Mouse (Mus musculus): ENCODE measurements around the gene Styxl1. TPM values are rescaled to one million over a fixed set of nuclear protein-coding genes. Genes with fewer than 3 reads are reported as not detected.

Styxl1 gene
- total RNA-seq (2015) (not detected in 2 replicates), total RNA-seq (2017) (not detected in 2 replicates)

GRCm38 (mm10) chr5:135777796-135778470, at the start of gene Styxl1:
Gene Styxl1, minus strand, starts transcription at chr5:135778385.
- ATAC-seq (replicated peaks; ENCODE audit: poor library complexity): no peak

GRCm38 (mm10) chr5:135826225-135826624, 48.0 kb upstream of the Styxl1 start:
- no peak for ATAC-seq (replicated peaks; ENCODE audit: poor library complexity)

- no peak for ATAC-seq (replicated peaks; ENCODE audit: poor library complexity)
Measured at GRCm38 (mm10) chr5:135824517-135824916, 46.3 kb upstream of the Styxl1 start.

- no peak for ATAC-seq (replicated peaks; ENCODE audit: poor library complexity)
Measured at GRCm38 (mm10) chr5:135822316-135822944, 44.2 kb upstream of the Styxl1 start.

DNA sequence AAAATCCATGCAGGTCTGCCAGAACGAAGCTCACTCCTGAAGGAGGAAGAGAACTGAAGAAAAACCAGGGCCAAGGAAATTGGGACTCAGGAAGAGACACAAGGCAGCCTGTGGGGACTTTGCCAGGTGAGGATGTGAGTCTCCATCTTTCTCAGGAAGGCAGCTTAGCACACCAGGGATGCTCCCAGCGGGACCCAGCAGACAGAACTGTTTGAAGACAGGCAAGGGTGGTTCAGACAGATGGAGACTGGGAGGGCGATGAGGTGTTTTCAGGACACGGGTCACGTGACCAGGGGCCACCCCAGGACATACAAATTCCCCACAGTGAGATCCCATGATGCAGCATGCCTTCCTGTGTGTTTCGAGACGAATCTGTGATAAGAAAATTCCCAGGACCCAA, 40.3 kb upstream of the Styxl1 start:
- ATAC-seq (replicated peaks; ENCODE audit: poor library complexity): no peak

- ATAC-seq (replicated peaks; ENCODE audit: poor library complexity): no peak
Measured at GRCm38 (mm10) chr5:135812991-135813390, 34.8 kb upstream of the Styxl1 start.

DNA sequence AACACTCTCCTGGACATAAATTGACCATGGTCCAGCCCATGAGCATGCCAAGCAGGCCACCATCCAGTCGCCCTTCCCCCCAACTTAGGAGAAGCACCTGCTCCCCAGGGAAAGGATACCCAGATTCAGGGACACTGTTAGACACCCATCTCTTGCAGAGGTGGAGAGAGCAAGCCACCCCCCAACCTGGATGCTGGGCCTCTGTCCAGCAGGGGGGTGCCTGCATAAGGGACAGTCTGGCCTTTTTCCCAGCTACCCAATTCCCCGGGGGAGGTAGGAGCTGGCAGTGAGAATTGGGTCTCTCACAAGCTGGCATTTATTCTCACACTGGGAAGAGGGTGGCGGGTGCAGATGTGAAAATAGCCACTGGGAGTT, 29.1 kb upstream of the Styxl1 start:
- ATAC-seq (replicated peaks; ENCODE audit: poor library complexity): no peak

DNA sequence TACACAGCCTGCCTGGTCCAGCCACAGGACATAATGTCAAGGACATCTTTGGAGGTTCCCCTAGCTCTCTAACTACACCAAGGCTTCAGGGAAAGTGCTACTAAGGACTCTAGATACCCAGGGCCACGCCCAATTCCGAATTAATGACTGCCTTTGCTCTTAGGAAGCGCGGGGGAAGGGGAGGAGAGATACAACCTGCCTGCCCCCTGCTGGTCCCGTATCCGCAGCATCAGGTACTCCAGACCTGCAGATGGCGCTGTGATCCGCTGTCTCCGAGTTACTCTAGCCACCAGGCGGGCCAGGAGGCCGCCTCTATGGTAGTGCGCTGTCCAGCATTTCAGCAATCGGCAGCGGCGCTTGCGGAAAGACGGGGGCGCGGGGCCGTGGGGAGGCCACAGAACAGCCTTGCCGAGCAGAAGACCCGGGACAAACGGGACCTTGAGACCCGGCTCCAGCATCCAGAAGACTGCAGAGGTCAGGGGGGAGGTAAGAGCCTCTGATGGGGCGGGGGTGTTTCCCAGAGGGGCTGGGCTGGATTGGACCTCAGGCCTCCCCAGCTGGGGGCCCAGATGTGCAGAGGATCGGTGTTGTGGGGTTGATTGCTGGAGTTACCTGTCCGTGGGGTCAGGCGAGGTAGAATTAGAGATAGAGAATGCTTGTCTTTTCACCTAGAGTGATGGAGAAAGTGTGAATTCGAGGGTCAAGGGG, 28.5 kb upstream of the Styxl1 start, which contains the start of gene Srrm3:
Srrm3 (plus strand) TSS at position 336 of the 708 bp plus-strand sequence.
- ATAC-seq (replicated peaks; ENCODE audit: poor library complexity): peak; percentile 100

DNA sequence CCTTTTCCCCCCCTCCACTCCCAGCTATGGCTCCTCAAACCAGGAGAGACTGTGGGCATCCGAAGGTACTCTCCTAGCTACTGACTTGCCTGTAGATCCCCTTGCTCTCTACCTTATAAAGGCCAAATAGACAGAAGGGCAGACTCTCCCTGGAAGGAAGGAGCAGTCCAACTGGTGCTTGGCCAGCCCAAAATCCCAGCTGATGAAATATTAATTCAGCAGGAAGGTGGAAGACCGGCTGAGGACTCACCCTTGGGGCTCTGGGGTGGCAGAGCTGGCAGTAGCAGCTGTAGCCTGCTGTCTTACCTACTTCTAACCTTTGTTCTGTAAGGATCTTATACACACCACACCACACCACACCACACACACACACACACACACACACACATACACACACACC, 26.6 kb upstream of the Styxl1 start:
- ATAC-seq (replicated peaks; ENCODE audit: poor library complexity): no peak

GRCm38 (mm10) chr5:135803676-135804075, 25.5 kb upstream of the Styxl1 start:
- ATAC-seq (replicated peaks; ENCODE audit: poor library complexity): no peak

DNA sequence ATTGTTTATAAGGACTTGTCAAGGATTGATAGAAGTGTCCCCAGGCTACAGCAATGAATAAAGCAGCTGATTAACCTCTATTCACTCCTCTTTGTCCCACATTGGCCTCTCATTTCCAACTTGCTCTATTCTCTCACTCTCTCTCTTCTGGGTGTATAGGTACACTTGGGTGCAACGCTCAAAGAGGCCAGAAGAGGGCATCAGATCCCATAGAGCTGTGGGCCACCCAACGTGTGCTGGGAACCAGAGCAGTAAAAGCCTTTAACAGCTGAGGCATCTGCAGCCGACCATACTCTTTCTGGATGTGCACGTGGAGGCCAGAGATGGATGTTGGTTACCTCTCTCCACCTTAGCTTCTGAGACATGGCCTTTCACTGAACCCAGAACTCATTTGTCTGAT, 24.9 kb upstream of the Styxl1 start:
- no peak for ATAC-seq (replicated peaks; ENCODE audit: poor library complexity)

DNA sequence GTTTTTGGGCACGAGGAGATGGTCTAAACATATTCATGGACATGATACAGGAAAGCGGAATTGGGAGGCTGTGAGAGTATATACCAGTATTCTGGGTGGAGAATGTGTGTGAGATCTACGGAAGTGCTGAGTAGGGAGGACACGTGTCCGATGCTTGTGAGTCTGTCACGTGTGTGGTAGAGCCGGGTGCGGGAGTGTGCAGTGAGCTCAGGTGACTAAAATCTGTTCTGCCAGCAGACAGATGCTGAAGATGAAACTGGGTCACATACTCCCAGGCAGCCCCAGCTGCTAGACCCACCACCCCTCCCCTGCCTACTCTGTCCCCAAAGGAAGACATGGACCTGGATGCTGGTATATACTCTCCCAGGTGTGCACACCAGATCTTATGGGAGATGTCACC, 24.5 kb upstream of the Styxl1 start:
- no peak for ATAC-seq (replicated peaks; ENCODE audit: poor library complexity)

DNA sequence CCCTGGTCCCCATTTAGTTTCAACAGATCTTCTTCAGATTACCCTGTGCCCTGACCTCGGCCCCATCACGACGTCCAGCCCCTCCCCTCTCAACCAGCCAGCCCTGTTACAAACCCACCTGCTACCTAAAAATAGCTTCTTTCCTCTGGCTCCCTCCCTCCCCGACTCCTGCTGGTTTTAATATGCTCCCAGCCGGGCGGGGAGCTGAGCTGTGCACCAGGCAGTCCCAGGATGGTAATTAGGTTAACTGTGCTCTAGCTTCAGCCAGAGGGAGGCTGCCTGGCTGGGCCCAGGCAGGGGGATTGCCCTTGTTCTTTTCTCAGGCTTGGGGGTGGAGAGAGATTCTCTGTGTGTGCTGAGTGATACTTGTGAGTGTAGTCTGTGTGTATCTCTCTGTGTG, 22.7 kb upstream of the Styxl1 start:
- ATAC-seq (replicated peaks; ENCODE audit: poor library complexity): no peak

DNA sequence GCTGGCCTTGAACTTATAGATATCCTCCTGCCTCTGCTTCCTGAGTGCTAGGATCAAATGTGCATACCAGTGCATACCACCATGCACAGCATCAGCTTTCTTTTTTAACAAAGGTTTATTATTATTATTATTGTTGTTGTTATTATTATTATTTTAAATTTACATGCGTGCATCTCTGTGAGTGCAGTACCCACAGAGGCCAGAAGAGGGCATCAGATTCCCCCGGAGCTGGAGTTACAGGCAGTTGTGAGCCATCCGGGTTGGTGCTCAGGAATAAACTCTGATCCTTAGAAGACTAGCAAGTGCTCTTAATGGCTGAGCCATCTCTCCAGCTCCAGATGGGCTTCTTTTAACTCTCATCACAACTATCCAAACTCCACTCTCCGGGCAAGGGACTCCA, 21.6 kb upstream of the Styxl1 start:
- no peak for ATAC-seq (replicated peaks; ENCODE audit: poor library complexity)

DNA sequence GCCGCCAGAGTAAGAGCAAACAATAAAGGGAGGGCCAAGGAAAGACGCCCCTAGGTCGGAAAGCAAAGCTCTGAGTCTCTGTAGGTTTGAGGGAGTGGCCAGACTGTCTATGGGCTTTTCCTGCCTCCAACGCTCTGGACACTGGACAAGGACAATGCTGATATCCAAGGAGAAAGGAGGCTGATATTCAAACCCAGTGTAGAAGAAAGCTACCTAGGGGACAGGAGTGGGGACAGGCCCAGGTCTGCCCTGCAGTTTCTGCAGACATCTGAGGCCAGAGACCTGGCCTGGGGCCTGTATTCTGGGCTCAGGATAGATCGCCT, 16.6 kb upstream of the Styxl1 start:
- no peak for ATAC-seq (replicated peaks; ENCODE audit: poor library complexity)

- peak; percentile 96 for ATAC-seq (replicated peaks; ENCODE audit: poor library complexity)
Measured at GRCm38 (mm10) chr5:135793996-135794858, 16.0 kb upstream of the Styxl1 start.

DNA sequence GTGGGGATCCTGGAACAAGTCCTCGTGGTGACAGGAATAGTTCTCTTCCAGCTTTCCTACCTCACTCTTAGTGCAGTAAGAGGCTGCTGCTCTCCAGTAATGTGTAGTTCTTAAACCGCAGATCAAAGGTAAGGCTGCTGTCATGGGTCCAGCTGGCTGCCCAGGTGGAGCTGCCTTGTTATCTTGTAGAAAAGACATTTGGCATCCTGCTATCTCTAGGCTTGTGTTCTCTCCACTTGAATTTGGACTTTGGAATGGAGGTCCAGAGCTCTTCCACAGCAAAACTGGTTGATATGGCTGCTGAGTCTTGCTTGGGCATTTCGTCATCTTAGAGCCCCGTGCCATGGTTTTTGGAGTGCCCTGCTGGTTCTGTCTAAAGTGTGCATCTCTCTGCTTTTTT, 4.7 kb upstream of the Styxl1 start:
- ATAC-seq (replicated peaks; ENCODE audit: poor library complexity): no peak

DNA sequence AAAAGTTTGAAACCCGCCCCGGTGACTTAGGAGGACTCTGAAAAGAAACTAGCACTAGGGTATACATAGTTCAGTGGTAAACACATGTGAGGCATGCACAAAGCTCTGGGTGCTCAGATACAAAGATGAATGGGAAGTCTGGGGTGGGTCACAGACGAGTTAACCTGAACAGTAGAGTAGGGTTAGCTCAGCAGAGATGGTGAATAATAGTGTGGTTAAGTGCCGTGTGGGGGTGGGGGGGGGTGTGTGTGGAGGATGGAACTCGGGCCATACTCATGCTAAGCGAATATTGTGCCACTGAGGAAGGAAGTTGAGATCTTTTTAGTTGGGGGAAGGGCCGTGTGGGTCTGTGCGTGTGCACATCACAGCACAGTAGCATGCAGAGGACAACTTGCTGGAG, 2.1 kb upstream of the Styxl1 start:
- 0 out of 2 replicates have a peak, but pooled peaks have one; percentile 5 for ATAC-seq (replicated peaks; ENCODE audit: poor library complexity)

DNA sequence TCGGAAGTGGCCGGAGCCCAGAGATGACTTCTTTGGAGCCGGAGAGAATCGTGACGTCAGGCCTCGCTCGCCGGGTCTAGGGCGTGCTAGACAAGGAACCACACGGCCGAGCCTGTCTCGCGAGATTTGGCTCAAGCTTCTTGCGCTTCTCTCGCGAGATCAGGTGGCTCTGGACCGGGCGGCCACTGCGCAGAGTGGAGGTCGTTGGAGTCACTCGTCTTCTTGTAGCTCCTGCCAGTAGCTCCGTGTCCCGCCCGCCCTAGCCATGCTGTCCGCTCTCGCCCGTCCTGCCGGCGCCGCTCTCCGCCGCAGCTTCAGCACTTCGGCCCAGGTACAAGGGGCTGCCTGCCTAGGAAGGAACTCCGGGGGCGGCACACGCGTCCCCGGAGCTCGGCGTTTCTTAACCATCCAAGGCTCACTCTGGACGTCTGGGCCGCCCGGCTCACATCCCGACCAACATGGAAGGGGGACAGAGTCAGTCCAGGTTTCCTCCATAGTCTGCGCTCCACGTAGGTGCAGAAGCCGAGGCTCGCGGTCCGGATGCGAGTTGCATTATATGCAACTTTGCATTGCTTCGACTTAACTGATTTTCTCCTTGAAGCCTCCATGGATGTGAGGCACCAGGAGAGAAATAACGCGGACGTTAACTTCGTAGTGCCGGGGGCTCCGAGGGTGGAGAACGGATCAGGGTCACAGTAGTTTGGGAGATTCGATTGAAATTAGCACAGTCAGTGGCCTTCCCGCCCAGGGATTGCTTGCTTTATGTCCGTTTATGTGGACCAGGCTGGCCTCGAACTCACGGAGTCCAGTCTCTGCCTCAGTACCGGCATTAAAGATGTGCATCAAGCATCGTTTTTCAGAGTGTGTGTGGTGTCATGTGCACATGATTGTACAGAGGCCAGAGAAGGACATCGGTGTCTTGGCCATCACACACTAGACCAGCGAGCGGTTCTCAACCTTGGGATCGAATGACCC, 573 bp upstream of the Styxl1 start, which contains the start of gene Mdh2:
Mdh2 (plus strand) TSS at position 10 of the 975 bp plus-strand sequence.
- peak; percentile 89 for ATAC-seq (replicated peaks; ENCODE audit: poor library complexity)

GRCm38 (mm10) chr5:135776546-135776945, 1.6 kb downstream of the Styxl1 start:
- no peak for ATAC-seq (replicated peaks; ENCODE audit: poor library complexity)

All from megakaryocyte progenitor cell, adult 5-6 weeks (primary cell).